Mouse (Mus musculus) heart, postnatal 0 days (tissue): ENCODE measurements around the gene Gm5868.

Source experiments
- CTCF ChIP-seq: IDR thresholded peaks from 2 replicates; pipeline ENCODE4 v1.5.1; 2016; ENCODE audit warnings: antibody characterized with exemption, control low read depth, low read depth
- EP300 ChIP-seq: IDR thresholded peaks from 2 replicates; pipeline ENCODE4 v1.6.1; 2016; ENCODE audit warnings: antibody characterized with exemption, low read depth

DNA sequence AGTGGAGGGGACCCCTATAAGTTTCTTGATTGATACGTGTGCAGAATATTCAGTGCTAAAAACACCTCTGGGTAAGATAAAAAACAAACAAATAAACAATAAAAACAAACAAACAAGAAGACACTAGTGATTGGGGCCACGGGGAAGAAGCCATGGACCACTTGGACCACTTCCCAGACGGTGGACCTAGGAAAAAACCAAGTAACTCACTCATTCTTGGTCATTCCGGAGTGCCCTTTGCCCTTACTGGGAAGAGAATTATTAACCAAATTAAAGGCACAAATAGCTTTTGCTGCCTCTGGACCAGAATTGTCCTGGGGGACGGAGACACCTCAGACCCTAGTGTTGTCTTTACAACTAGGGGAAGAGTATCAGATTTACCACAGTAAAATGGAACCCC is 21.7 kb downstream of the Gm5868 start:
- TF ChIP-seq CTCF (no peak), EP300 (no peak)
